Mouse (Mus musculus): ENCODE results near the gene Shox2. TPM values are rescaled to one million over a fixed set of nuclear protein-coding genes. Genes with fewer than 3 reads are reported as not detected.

Gene Shox2
- total and polyA plus RNA-seq, 3 experiments: 0.68 to 2.0 (median 0.76) TPM

GRCm38 (mm10) chr3:66977811-66978456, 3.6 kb downstream of the Shox2 start:
- Histone ChIP-seq H3K79me2 (replicated peaks; ENCODE audit: control insufficient read depth, insufficient read depth, low read length) (no peaks in the 10 kb centered on the region), H3K36me3 (ENCODE audit: control insufficient read depth, insufficient read depth, low read length) (no peaks in the 10 kb centered on the region), H3K4me1 (ENCODE audit: control insufficient read depth, insufficient read depth, low read length) (peaks cover 2% of the 10 kb centered on the region), H3K4me3 (no peak overlapping the region), H3K27me3 (ENCODE audit: control insufficient read depth, insufficient read depth, low read length) (peaks cover 34% of the 10 kb centered on the region), H3K9ac (ENCODE audit: low read depth, low read length) (no peak overlapping the region), H3K27ac (no peak overlapping the region)
- peak in 1 of 2 experiments; percentile 30 for DNase-seq
- 8% methylated on average over 25 of the region's 25 CpGs for WGBS
- intact Hi-C loops (cut with DNase I): no loop called here
- no peak for TF ChIP-seq EP300 (IDR thresholded peaks at IDR 0.05; ENCODE audit: insufficient read depth, low read depth, low read length)
- no peak for TF ChIP-seq POLR2A (IDR thresholded peaks at IDR 0.05; ENCODE audit: insufficient read depth, low read depth, low read length)
- TF ChIP-seq CTCF (IDR thresholded peaks at IDR 0.05): no peak

DNA sequence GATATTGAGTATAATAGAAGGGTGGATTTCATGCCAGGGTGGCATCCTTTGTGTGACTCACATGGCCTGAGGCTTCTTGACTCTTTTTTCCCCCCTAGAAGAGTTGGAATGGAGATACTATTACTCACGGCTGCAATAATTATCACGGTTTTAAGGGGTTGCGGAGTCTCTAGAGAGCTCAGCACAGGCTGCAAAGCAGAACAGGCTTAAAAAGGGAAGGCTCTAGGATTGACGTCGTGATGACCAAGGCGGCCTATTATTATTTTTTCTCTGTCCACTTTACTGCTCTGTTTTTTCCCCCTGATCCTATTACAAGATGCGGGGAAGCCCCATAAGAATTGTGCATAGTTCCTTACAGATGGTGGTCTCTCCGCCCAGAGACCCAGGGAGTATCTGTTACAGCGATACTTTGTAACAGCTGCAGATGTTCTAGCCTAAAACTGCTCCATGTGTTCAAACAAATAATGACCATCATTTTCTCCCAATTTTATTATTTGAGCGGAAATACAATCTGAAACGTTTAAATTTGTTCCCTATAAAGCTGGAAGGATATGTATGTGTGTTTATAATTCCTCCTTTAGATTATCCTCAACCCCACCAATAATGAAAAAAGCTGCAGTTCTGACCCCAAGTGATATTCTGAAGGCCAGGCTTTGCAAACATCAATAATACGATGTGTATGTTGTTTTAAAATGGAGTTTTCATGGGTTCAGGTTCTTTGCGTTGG, 4.5 kb downstream of the Shox2 start:
- H3K4me1 ChIP-seq (ENCODE audit: control insufficient read depth, insufficient read depth, low read length): no peaks in the 10 kb centered on the region; the same call in 1 of the 2 replicates

GRCm38 (mm10) chr3:66974501-66974900, 7.1 kb downstream of the Shox2 start:
- Histone ChIP-seq H3K9ac (ENCODE audit: low read depth, low read length) (no peak overlapping the region), H3K27me3 (ENCODE audit: control insufficient read depth, insufficient read depth, low read length) (peaks cover 34% of the 10 kb centered on the region), H3K36me3 (ENCODE audit: control insufficient read depth, insufficient read depth, low read length) (no peaks in the 10 kb centered on the region), H3K27ac (no peak overlapping the region), H3K4me3 (no peak overlapping the region), H3K4me1 (ENCODE audit: control insufficient read depth, insufficient read depth, low read length) (no peaks in the 10 kb centered on the region; the same call in 1 of the 2 replicates), H3K79me2 (replicated peaks; ENCODE audit: control insufficient read depth, insufficient read depth, low read length) (no peaks in the 10 kb centered on the region)
- no peak for DNase-seq
- TF ChIP-seq EP300 (IDR thresholded peaks at IDR 0.05; ENCODE audit: insufficient read depth, low read depth, low read length) (no peak), CTCF (IDR thresholded peaks at IDR 0.05) (no peak), POLR2A (IDR thresholded peaks at IDR 0.05; ENCODE audit: insufficient read depth, low read depth, low read length) (no peak)
- intact Hi-C loops (cut with DNase I): no loop called here
- 16% methylated on average over 3 of the region's 3 CpGs for WGBS

More for the DNA sequence above, 4.5 kb downstream of the Shox2 start:
- Histone ChIP-seq H3K4me3 (no peak overlapping the region), H3K36me3 (ENCODE audit: control insufficient read depth, insufficient read depth, low read length) (no peaks in the 10 kb centered on the region), H3K27ac (no peak overlapping the region), H3K27me3 (ENCODE audit: control insufficient read depth, insufficient read depth, low read length) (peaks cover 31% of the 10 kb centered on the region), H3K79me2 (replicated peaks; ENCODE audit: control insufficient read depth, insufficient read depth, low read length) (no peaks in the 10 kb centered on the region), H3K9ac (ENCODE audit: low read depth, low read length) (no peak overlapping the region)
- no peak for DNase-seq
- TF ChIP-seq EP300 (IDR thresholded peaks at IDR 0.05; ENCODE audit: insufficient read depth, low read depth, low read length) (no peak), CTCF (IDR thresholded peaks at IDR 0.05) (no peak), POLR2A (IDR thresholded peaks at IDR 0.05; ENCODE audit: insufficient read depth, low read depth, low read length) (no peak)
- WGBS: 21% methylated on average over 13 of the region's 13 CpGs
- intact Hi-C loops (cut with DNase I): no loop called here

- Histone ChIP-seq H3K4me1 (ENCODE audit: control insufficient read depth, insufficient read depth, low read length) (no peaks in the 10 kb centered on the region), H3K27me3 (ENCODE audit: control insufficient read depth, insufficient read depth, low read length) (peaks cover 25% of the 10 kb centered on the region), H3K4me3 (peak overlapping the region; percentile 36), H3K79me2 (replicated peaks; ENCODE audit: control insufficient read depth, insufficient read depth, low read length) (no peaks in the 10 kb centered on the region), H3K9ac (ENCODE audit: low read depth, low read length) (no peak overlapping the region), H3K36me3 (ENCODE audit: control insufficient read depth, insufficient read depth, low read length) (no peaks in the 10 kb centered on the region), H3K27ac (no peak overlapping the region)
- peak; percentile 40 to 60 for DNase-seq
- 8% methylated on average over 59 of the region's 59 CpGs for WGBS
- no peak for TF ChIP-seq POLR2A (IDR thresholded peaks at IDR 0.05; ENCODE audit: insufficient read depth, low read depth, low read length)
- no peak for TF ChIP-seq EP300 (IDR thresholded peaks at IDR 0.05; ENCODE audit: insufficient read depth, low read depth, low read length)
- TF ChIP-seq CTCF (IDR thresholded peaks at IDR 0.05): no peak
- intact Hi-C loops (cut with DNase I): no loop called here
These were observed 8.1 kb downstream of the Shox2 start for GRCm38 (mm10) chr3:66973391-66973943.

DNA sequence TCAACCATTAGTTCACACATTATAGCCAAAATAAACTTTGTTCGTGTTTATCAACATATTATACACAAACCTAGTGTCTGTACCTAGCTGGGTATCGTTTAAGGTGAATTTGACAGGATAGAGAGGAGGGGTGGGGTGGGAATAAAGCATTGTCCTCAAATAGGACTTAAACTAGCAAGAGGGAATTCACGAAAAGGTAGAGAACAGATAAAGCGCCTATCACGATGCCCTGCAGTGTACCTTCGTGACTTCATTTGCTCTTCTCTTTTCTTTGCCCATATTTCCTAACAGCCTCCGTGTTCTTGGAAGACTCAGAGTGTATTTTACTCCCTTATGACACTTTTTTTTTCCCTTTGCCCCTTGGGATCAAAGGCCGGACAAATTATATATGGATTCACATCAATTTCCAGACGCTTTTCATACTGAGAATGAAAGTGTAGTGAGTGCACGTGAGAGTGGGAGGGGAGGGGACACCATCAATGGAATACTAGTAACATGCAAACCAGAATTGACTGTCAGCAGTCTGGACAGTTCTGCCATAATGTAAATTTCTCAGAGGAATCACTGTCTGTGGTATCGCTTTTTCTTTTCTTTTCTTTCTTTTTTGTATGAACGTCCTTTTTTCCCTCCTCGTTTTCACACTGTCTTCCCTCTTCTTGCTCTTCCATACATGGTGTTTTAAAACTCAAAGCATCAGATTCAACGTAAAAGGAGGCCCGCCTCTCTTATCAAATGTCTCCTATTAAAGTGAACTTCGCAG, 9.2 kb downstream of the Shox2 start:
- no peaks in the 10 kb centered on the region for H3K36me3 ChIP-seq (ENCODE audit: control insufficient read depth, insufficient read depth, low read length)
- intact Hi-C loops (cut with DNase I): no loop called here
- H3K79me2 ChIP-seq (replicated peaks; ENCODE audit: control insufficient read depth, insufficient read depth, low read length): no peaks in the 10 kb centered on the region
- no peak overlapping the region for H3K27ac ChIP-seq
- WGBS: 20% methylated on average over 16 of the region's 16 CpGs
- no peak overlapping the region for H3K4me3 ChIP-seq
- H3K27me3 ChIP-seq (ENCODE audit: control insufficient read depth, insufficient read depth, low read length): peaks cover 22% of the 10 kb centered on the region
- no peak for DNase-seq
- TF ChIP-seq CTCF (IDR thresholded peaks at IDR 0.05): no peak
- TF ChIP-seq EP300 (IDR thresholded peaks at IDR 0.05; ENCODE audit: insufficient read depth, low read depth, low read length): no peak
- TF ChIP-seq POLR2A (IDR thresholded peaks at IDR 0.05; ENCODE audit: insufficient read depth, low read depth, low read length): no peak
- H3K4me1 ChIP-seq (ENCODE audit: control insufficient read depth, insufficient read depth, low read length): no peaks in the 10 kb centered on the region
- no peak overlapping the region for H3K9ac ChIP-seq (ENCODE audit: low read depth, low read length)
